Mouse (Mus musculus) erythroblast, embryonic 14.5 days (primary cell): ENCODE measurements around the gene Bcat2.

Experiments used
- GATA1 ChIP-seq: IDR thresholded peaks from 2 replicates; pipeline ENCODE4 v1.6.1; 2012; ENCODE audit warnings: low read length, inconsistent platforms, mixed read lengths
- TAL1 ChIP-seq: IDR thresholded peaks from 3 replicates; pipeline ENCODE4 v1.6.1; 2012; ENCODE audit warnings: low read length, inconsistent platforms, mixed read lengths

DNA sequence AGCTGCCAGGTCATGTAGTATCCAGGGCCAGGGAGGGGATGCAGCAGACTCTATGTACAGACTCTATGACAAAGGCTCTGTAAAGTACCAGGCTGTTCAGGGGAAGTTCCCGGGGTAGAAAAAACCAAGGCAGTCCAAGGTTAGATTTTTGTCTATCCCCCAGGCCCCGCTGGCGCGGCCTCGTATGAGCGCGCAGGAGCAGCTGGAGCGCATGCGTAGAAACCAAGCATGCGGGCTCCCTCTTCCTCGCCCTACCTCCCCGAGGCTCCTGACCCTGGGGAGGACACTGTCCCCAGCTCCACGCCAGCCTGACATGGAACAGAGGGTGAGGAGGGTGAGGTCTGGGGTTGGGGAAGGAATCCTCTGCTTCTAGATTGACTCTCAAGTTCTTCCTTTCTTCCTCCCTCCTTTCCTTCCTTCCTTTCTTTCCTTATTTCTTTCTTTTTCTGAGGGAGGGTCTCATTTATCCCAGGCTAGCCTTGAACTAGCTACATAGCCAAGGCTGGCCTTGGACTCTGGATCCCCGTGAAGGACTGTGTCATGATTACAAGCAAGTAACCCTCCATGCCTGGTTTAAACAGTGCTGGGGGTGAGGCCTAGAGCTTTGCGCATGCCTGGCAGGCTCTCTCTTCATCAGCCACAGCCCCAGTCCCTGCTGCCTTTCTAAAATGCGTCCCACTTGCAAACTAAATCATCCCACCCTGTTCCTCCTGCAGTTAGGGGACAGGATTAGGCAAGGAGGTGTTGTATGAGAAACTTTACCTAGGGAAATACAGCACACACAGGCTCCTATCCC, 20.1 kb upstream of the Bcat2 start:
- TF ChIP-seq GATA1 (no peak), TAL1 (no peak)
